Mouse (Mus musculus): ENCODE data around the gene Rita1. TPM values are rescaled to one million over a fixed set of nuclear protein-coding genes. Genes with fewer than 3 reads are reported as not detected.

Rita1 gene
- polyA plus RNA-seq, 1 experiment from 2014 or later, result 14.0 TPM

DNA sequence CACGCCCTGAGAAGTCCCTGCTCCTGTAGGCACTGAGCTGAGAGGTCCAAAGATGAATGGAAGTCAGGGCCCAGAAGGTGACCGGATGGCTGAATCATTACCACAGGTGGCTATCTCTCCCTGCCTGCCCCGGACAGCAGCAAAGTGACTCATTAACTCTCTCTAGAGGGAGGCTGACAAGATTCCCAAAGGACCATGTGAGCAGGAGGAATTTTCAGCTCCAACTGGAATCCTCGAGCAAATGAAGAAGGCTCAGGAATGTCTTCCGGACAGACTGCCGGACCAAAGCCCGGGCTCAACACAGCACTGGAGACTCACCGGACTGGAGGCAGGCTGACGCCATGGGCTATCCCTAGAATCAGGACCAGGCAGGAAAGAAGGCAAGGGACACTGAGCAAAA, 30.4 kb downstream of the Rita1 start:
- no peaks in the 10 kb centered on the region for H3K9me3 ChIP-seq (ENCODE audit: control insufficient read depth, low read length)
- 71% methylated on average over 9 of the region's 9 CpGs for WGBS
- no peak for ATAC-seq (ENCODE audit: low read depth)
- no peak overlapping the region for H3K4me3 ChIP-seq (ENCODE audit: low read length)
- H3K27me3 ChIP-seq (ENCODE audit: control insufficient read depth, insufficient read depth, low read depth, low read length), result no peaks in the 10 kb centered on the region
- peaks cover 32% of the 10 kb centered on the region for H3K4me1 ChIP-seq (replicated peaks; ENCODE audit: control insufficient read depth, insufficient read depth, low read length)
- peaks cover 17% of the 10 kb centered on the region for H3K36me3 ChIP-seq (ENCODE audit: control insufficient read depth, insufficient read depth, low read length)
- no peak overlapping the region for H3K9ac ChIP-seq (ENCODE audit: low read length)
- H3K27ac ChIP-seq (ENCODE audit: low read length), result no peak overlapping the region
- H3K4me2 ChIP-seq (ENCODE audit: low read depth, low read length), result no peak overlapping the region

DNA sequence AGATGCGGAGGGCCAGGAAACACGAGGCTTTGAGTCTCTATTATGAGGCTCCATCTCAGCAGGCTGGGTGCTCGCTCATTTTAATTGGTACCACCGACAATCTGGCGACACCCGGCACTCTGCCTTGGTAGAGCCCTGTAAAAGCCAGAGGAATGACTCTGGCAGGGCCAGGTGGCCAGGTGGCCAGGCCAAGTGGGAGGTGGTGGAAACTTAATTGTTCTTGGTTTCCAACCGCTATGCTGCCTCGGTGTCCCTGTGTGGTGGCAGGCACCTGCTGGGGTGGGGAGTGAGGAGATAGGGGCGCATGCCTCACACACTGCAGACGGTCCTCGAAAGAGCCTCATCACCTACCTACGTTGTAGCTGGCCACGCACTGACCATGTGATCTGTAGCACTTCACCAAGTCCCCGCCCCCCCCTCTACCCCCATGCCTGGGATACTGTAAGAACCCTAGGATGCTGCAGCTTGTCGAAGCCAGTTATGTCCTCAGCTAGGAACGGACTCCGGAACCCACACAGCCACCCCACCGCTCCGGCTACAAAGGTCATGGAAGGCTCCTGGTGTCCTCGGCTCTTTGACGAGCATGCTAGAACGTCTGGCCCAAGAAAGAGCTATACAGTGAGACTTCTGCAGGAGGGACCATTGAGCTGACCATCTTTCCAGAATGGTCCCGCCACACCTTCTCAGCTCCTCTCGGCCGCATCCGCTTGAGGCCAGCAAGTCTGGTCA, 32.3 kb downstream of the Rita1 start:
- Histone ChIP-seq H3K4me2 (ENCODE audit: low read depth, low read length) (no peak overlapping the region), H3K27me3 (ENCODE audit: control insufficient read depth, insufficient read depth, low read depth, low read length) (no peaks in the 10 kb centered on the region), H3K4me1 (replicated peaks; ENCODE audit: control insufficient read depth, insufficient read depth, low read length) (peaks cover 22% of the 10 kb centered on the region), H3K36me3 (ENCODE audit: control insufficient read depth, insufficient read depth, low read length) (peaks cover 16% of the 10 kb centered on the region), H3K9ac (ENCODE audit: low read length) (no peak overlapping the region), H3K4me3 (ENCODE audit: low read length) (no peak overlapping the region), H3K9me3 (ENCODE audit: control insufficient read depth, low read length) (no peaks in the 10 kb centered on the region), H3K27ac (ENCODE audit: low read length) (no peak overlapping the region)
- 89% methylated on average over 26 of the region's 26 CpGs for WGBS
- ATAC-seq (ENCODE audit: low read depth), result no peak

DNA sequence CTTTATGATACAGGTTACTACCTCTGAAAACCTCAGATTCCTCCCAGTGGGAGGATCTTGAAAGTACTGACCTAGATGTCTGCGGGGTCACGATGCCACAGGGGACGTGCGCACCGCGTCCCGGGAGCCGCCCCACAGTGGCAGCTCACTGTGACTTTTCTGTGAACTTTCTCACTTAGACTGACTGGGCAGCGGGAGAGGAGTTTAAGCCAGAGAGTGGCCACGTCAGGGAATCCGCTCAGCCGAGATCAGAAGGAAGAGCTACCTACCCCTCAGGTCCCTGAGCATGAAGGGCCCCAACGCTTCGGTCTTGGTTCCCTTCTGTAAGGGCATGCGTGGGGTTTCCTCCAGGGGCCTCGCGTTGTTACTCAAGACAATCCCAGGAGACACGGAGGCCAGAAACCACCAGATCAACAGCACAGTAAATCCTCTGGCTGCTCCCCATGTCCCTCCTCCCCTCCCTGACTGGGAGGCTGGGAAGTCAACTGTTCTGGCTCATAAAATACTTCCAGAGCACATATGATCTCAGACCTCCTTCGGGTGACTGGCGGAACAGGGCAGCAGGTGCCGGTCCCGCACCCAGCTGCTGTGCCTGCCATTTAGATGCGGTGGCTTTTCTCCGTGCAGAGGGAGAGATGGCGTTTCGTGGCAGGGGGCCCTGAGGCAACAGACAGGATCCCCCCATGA, 33.0 kb downstream of the Rita1 start:
- Histone ChIP-seq H3K27me3 (ENCODE audit: control insufficient read depth, insufficient read depth, low read depth, low read length) (no peaks in the 10 kb centered on the region), H3K9me3 (ENCODE audit: control insufficient read depth, low read length) (no peaks in the 10 kb centered on the region), H3K4me2 (ENCODE audit: low read depth, low read length) (peak overlapping the region; percentile 16), H3K4me1 (replicated peaks; ENCODE audit: control insufficient read depth, insufficient read depth, low read length) (peaks cover 22% of the 10 kb centered on the region), H3K36me3 (ENCODE audit: control insufficient read depth, insufficient read depth, low read length) (peaks cover 11% of the 10 kb centered on the region), H3K4me3 (ENCODE audit: low read length) (no peak overlapping the region), H3K27ac (ENCODE audit: low read length) (peak overlapping the region; percentile 38), H3K9ac (ENCODE audit: low read length) (0 out of 2 replicates have a peak overlapping the region, but pooled peaks have one; percentile 23)
- WGBS, result 53% methylated on average over 26 of the region's 26 CpGs
- ATAC-seq (ENCODE audit: low read depth), result no peak

DNA sequence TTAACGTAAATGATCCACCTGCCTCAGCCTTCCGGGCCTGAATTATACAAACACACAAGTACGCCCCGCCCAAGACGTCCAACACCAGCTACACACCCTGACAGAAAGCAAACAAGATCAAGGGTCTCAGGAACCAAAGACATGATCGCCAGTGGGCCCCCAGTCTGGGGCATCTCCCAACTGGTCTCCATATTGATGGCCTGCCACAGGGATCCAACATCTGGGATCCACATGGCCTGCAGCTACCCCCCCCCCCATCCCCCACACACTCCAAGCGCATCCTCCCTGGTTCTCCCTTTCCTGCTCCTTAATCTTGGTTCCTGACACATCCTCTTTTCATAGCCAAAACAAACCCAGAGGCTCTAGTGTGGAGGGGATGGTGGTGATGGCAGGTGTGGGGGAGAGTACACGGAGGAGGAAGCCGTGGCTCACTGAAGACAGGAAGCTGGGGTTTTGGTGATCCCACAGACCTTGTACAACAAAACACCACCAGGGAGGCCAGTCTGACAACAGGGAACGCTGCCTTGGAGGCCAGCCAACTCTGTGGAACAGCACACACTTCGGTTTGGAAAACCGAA, 33.8 kb downstream of the Rita1 start:
- Histone ChIP-seq H3K27ac (ENCODE audit: low read length) (peak overlapping the region; percentile 38), H3K9me3 (ENCODE audit: control insufficient read depth, low read length) (no peaks in the 10 kb centered on the region), H3K9ac (ENCODE audit: low read length) (no peak overlapping the region), H3K36me3 (ENCODE audit: control insufficient read depth, insufficient read depth, low read length) (peaks cover 7% of the 10 kb centered on the region), H3K4me2 (ENCODE audit: low read depth, low read length) (peak overlapping the region; percentile 16), H3K27me3 (ENCODE audit: control insufficient read depth, insufficient read depth, low read depth, low read length) (no peaks in the 10 kb centered on the region), H3K4me1 (replicated peaks; ENCODE audit: control insufficient read depth, insufficient read depth, low read length) (peaks cover 22% of the 10 kb centered on the region), H3K4me3 (ENCODE audit: low read length) (no peak overlapping the region)
- peak; percentile 51 for ATAC-seq (ENCODE audit: low read depth)
- WGBS, result 26% methylated on average over 12 of the region's 12 CpGs

DNA sequence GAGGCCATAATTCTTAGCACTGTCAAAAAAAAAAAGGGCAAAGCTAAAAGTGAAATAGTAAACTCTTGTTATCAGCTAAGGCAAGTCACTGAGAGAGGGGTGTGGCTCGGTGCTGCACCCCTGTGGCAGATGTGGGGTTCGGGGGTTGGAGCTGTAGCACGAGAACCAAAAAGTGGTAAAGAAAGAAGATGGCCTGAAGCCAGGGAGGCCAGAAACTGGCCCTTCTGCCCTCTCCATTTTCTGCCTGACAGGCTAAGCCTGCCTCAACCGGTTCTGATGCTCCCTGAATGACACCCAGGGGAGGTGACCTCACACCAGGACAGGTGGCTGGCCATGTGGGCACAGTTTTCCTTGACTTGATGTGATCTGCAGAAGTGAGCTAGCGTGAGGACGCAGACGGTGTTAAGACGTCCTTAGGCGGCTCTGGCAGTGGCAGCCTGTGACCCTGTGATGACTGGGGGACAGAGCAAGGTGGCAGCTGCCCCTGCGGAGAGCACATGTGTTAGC, 34.4 kb downstream of the Rita1 start:
- H3K9ac ChIP-seq (ENCODE audit: low read length), result no peak overlapping the region
- ATAC-seq (ENCODE audit: low read depth), result no peak
- H3K4me2 ChIP-seq (ENCODE audit: low read depth, low read length), result no peak overlapping the region

DNA sequence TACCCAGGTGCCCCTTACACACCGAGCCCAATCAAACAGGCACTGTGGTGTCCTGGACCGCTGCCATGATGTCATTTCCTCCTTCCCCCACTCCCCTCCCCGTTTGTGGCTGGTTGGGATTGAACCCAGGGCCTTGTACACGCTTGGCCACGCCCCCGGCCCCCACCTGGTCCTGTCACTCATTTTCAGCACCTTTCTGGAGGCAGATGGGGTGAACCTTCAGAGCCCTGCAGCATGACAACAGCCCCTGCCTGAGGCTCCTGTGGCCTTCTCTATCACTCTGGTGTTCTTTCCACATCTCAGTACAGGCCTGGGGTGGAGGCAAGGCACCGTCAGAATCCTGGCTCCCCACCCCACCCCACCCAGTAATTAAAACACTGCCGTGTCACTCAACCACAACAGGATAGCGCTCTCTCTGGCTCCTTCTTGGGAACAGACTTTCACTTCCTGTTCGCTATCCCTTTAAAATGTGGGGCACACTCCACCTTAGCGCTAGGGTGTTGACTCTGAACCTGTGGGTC, 35.5 kb downstream of the Rita1 start:
- H3K4me3 ChIP-seq (ENCODE audit: low read length), result no peak overlapping the region
- peaks cover 29% of the 10 kb centered on the region for H3K4me1 ChIP-seq (replicated peaks; ENCODE audit: control insufficient read depth, insufficient read depth, low read length)
- no peaks in the 10 kb centered on the region for H3K36me3 ChIP-seq (ENCODE audit: control insufficient read depth, insufficient read depth, low read length)
- H3K27me3 ChIP-seq (ENCODE audit: control insufficient read depth, insufficient read depth, low read depth, low read length), result no peaks in the 10 kb centered on the region
- ATAC-seq (ENCODE audit: low read depth), result no peak
- H3K9me3 ChIP-seq (ENCODE audit: control insufficient read depth, low read length), result no peaks in the 10 kb centered on the region
- no peak overlapping the region for H3K27ac ChIP-seq (ENCODE audit: low read length)
- no peak overlapping the region for H3K9ac ChIP-seq (ENCODE audit: low read length)
- H3K4me2 ChIP-seq (ENCODE audit: low read depth, low read length), result no peak overlapping the region
- WGBS, result 68% methylated on average over 11 of the region's 11 CpGs

More for the DNA sequence above, 34.4 kb downstream of the Rita1 start:
- Histone ChIP-seq H3K9me3 (ENCODE audit: control insufficient read depth, low read length) (no peaks in the 10 kb centered on the region), H3K4me3 (ENCODE audit: low read length) (no peak overlapping the region), H3K4me1 (replicated peaks; ENCODE audit: control insufficient read depth, insufficient read depth, low read length) (peaks cover 25% of the 10 kb centered on the region), H3K27ac (ENCODE audit: low read length) (no peak overlapping the region), H3K36me3 (ENCODE audit: control insufficient read depth, insufficient read depth, low read length) (peaks cover 2% of the 10 kb centered on the region), H3K27me3 (ENCODE audit: control insufficient read depth, insufficient read depth, low read depth, low read length) (no peaks in the 10 kb centered on the region)
- WGBS, result 35% methylated on average over 10 of the region's 10 CpGs

DNA sequence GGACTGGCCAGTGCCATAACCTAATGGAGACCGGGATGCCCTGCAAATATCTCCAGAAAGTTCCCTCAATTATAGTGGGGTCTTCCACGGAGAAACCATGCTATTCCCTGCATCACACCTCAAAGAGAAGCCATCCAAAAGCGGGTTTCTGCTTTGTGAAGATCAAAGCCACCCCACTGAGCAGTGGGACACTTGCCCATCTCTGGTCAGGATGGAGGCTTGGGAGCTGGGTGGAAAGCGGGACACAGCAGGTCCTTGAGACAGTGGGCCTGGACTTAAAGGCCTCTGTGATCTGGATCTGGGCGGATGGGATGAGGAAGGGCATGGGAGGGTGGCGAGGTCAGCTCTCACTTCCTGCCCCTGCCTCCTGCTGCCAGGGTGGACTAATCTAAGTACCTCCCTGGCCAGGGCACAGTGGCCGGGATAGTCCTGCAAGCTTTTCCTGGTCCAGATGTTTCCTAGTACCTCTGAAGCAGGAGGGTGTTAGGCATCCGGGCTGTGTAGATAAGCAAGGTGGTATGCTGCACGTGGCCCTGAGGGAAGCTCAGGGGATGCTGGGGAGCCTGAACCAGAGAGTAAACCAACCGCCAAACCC, 37.8 kb downstream of the Rita1 start:
- Histone ChIP-seq H3K9ac (ENCODE audit: low read length) (no peak overlapping the region), H3K27ac (ENCODE audit: low read length) (no peak overlapping the region), H3K4me1 (replicated peaks; ENCODE audit: control insufficient read depth, insufficient read depth, low read length) (peaks cover 46% of the 10 kb centered on the region), H3K36me3 (ENCODE audit: control insufficient read depth, insufficient read depth, low read length) (no peaks in the 10 kb centered on the region), H3K27me3 (ENCODE audit: control insufficient read depth, insufficient read depth, low read depth, low read length) (no peaks in the 10 kb centered on the region), H3K9me3 (ENCODE audit: control insufficient read depth, low read length) (no peaks in the 10 kb centered on the region), H3K4me2 (ENCODE audit: low read depth, low read length) (no peak overlapping the region), H3K4me3 (ENCODE audit: low read length) (no peak overlapping the region)
- no peak for ATAC-seq (ENCODE audit: low read depth)
- 64% methylated on average over 10 of the region's 10 CpGs for WGBS

DNA sequence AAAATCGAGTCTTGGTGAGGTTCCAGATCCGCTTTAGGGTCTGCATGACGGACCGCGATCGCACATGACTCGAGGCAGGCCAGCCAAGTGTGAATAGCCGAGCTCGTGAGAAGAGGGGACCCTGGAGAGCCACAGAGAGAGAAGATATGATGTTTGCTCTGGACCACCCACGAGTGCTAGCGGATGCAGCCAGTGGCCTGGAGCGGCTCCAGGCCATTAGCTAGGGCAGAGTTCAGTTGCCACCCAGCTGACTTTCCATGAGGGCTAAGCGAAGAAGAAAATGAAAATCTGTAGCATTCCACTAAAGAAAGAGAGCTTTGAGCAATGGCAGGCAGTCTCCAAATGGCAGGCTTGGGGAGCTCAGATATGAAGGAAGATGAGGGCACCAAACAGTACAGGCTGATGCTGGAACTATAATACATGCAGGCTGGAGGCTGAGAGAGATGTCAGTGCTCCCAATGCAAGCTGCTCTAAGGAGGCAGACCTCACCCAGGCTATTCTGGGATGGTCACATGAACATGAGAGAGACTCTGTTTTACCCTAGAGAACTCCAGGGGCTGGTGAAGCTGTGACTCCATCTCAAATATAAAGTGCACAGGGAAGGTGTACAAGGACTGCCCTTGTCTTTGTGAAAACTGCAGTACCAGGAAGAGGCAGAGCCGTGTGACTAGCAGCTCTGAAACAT, 41.2 kb downstream of the Rita1 start:
- peaks cover 56% of the 10 kb centered on the region for H3K4me1 ChIP-seq (replicated peaks; ENCODE audit: control insufficient read depth, insufficient read depth, low read length)
- H3K27ac ChIP-seq (ENCODE audit: low read length), result peak overlapping the region; percentile 69
- 40% methylated on average over 14 of the region's 14 CpGs for WGBS
- no peaks in the 10 kb centered on the region for H3K27me3 ChIP-seq (ENCODE audit: control insufficient read depth, insufficient read depth, low read depth, low read length)
- H3K36me3 ChIP-seq (ENCODE audit: control insufficient read depth, insufficient read depth, low read length), result no peaks in the 10 kb centered on the region
- no peak overlapping the region for H3K9ac ChIP-seq (ENCODE audit: low read length)
- no peak overlapping the region for H3K4me3 ChIP-seq (ENCODE audit: low read length)
- no peaks in the 10 kb centered on the region for H3K9me3 ChIP-seq (ENCODE audit: control insufficient read depth, low read length)
- peak; percentile 65 for ATAC-seq (ENCODE audit: low read depth)
- no peak overlapping the region for H3K4me2 ChIP-seq (ENCODE audit: low read depth, low read length)

All from lung, embryonic 16.5 days (tissue).